Mouse (Mus musculus): Measurements from ENCODE around the gene Asap3. TPM values are rescaled to one million over a fixed set of nuclear protein-coding genes. Genes with fewer than 3 reads are reported as not detected.

The Asap3 gene
- 11.6 and 11.8 TPM in 2 replicates for polyA plus RNA-seq (2016; fragmentation: Nextera tagmentation; extraction: Ambion mirVana)

DNA sequence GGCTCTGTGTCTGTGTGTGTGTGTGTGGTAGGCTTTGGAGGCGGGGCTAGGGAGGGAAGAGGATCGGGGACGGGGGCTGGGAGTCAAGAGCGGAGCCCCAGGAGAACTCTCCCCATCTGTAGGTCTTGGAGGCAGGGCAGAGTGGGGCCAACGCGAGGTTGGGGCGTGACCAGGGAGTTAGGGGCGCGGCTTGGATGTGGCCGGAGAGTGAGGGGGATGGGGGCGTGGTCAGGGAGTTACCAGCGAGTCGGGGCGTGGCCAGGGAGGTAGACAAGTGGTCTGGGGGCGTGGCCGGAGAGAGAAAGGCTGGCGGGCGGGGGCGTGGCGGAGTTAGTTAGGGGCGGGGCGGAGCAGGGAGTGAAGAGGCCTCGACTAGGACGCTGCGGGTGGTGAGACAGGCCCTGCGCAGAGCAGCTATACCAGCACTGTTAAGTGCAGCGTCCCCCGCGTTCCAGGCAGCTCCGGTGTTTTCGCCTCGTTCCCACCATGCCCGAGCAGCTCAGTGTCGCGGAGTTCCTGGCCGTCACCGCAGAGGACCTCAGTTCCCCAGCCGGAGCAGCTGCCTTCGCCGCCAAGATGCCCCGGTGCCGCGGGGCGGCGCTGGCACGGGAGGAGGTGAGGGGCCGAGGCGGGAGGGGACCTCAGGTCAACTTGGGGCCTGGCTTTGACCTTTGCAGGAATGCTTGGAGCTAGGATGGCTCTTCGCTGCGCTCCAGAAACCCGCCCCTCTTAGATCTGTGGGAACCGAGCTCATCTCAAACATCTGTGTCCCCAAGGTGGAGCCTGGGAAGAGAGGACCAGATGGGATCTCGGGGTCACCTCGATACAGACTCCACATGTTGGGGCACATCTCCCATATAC, at the start of gene Asap3:
Gene Asap3, plus strand, starts transcription at position 333 of the 861 bp plus-strand sequence.
- peaks cover 12% of the 10 kb centered on the region for H3K4me1 ChIP-seq
- ATAC-seq (ENCODE audit: low FRiP score) = peak; percentile 91
- H3K9me3 ChIP-seq (replicated peaks) = no peaks in the 10 kb centered on the region
- peak within 1 kb of the TSS; percentile 69 for H3K27ac ChIP-seq
- peaks cover 10% of the 10 kb centered on the region; the same call in 1 of the 2 replicates for H3K27me3 ChIP-seq
- no peaks in the 10 kb centered on the region for H3K36me3 ChIP-seq
- peak within 1 kb of the TSS; percentile 60 for H3K4me3 ChIP-seq
- under 1% methylated on average over 53 of the region's 54 CpGs for WGBS
- peak within 1 kb of the TSS; percentile 79 for H3K9ac ChIP-seq
- H3K4me2 ChIP-seq (replicated peaks) = peak within 1 kb of the TSS; percentile 96

DNA sequence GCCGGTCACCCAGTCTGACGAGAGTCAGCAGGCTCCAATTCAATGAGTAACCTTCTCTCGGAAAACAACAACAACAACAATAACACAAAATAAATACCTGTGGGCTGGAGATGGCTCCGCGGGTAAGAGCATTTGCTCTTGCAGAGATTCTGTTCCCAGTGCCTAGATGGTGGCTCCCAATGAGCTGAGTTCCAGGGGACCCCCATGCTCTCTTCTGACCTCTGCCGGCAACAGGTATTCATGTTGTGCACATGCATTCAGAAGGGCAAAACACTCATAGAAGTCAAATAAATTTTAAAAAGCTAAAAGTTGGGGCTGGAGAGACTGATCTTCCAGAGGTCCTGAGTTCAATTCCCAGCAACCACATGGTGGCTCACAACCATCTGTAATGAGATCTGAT, 47.7 kb upstream of the Asap3 start:
- Histone ChIP-seq H3K4me1 (peaks cover 13% of the 10 kb centered on the region), H3K4me3 (no peak overlapping the region), H3K27ac (no peak overlapping the region), H3K9ac (no peak overlapping the region), H3K36me3 (no peaks in the 10 kb centered on the region), H3K27me3 (no peaks in the 10 kb centered on the region), H3K9me3 (replicated peaks) (no peaks in the 10 kb centered on the region), H3K4me2 (replicated peaks) (no peak overlapping the region)
- 75% methylated on average over 6 of the region's 6 CpGs for WGBS
- no peak for ATAC-seq (ENCODE audit: low FRiP score)

DNA sequence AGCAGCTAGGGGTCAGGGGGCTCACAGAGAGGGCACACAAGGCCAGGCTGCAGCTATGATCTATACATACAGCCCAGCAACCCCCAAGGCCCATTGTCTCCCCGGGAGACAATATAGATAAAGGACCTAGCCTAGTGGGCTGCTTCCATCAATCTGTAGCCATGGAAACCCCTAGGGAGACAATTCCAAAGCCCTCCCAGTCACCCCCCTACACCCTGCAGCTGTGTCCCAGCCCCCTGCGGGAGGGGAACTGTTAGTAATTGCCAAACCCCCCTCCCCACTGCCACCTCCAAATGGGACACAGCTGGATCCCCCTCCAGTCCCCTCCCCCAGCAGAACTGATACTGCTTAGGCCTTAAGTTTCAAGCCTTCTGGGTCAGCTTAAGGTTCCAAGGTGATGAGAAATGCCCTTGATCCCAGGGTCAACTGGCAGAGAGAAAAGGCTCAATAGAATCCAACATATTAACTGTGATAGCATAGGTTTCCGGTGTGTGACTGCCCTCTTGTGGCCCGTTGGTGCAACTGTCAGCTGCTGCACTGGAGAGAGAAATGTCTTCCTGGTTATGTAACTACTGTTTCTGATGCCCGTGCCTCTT, 46.3 kb upstream of the Asap3 start:
- Histone ChIP-seq H3K27ac (peak overlapping the region; percentile 72), H3K9ac (no peak overlapping the region), H3K4me2 (replicated peaks) (0 out of 2 replicates have a peak overlapping the region, but pooled peaks have one; percentile 2), H3K4me1 (peaks cover 13% of the 10 kb centered on the region), H3K9me3 (replicated peaks) (no peaks in the 10 kb centered on the region), H3K4me3 (no peak overlapping the region), H3K27me3 (no peaks in the 10 kb centered on the region), H3K36me3 (no peaks in the 10 kb centered on the region)
- peak; percentile 76 for ATAC-seq (ENCODE audit: low FRiP score)
- 4% methylated on average over 5 of the region's 5 CpGs for WGBS

DNA sequence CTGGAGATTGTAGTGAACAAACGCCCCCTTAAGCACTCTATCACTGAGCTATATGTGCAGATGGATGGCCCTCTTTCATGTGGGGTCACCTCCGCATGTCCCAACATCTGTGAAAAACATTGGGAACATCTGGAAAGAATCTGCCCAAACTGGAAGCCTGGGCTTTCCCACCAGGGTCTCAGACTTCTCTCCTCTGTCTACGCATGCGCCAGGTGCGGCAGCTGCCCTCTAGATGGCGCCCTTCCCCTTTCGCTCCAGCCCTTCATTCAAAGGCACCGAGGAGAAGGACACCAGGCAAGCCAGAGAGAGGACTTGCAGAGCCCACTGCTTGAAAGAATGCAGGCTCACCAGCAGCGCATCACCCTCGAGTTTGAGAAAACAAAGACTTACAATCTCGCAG, 42.7 kb upstream of the Asap3 start:
- no peak overlapping the region for H3K9ac ChIP-seq
- H3K4me1 ChIP-seq = peaks cover 13% of the 10 kb centered on the region
- H3K9me3 ChIP-seq (replicated peaks) = no peaks in the 10 kb centered on the region
- WGBS = 3% methylated on average over 11 of the region's 11 CpGs
- no peaks in the 10 kb centered on the region for H3K27me3 ChIP-seq
- ATAC-seq (ENCODE audit: low FRiP score) = peak; percentile 38; the same call in 1 of the 2 replicates
- no peak overlapping the region for H3K27ac ChIP-seq
- H3K36me3 ChIP-seq = no peaks in the 10 kb centered on the region
- H3K4me3 ChIP-seq = no peak overlapping the region
- H3K4me2 ChIP-seq (replicated peaks) = no peak overlapping the region

DNA sequence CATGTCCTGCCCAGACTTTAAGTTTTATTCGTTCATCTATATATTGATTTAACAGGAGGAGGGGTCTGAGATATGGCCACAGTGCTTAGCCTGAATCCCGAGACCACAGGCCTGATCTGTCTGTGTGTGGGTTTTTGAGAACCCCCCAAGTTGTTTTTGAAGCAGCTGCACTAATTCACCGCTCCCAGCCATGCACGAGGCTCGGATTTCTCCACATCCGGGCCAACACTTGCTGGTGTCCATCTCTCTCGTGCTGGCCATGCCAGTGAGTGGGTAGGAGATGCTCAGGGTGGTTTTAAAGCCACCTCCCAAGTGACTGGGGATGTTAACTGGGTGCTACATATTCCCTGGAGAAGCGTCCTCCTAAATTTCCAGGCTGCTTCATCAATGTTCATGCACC, 41.2 kb upstream of the Asap3 start:
- Histone ChIP-seq H3K4me3 (no peak overlapping the region), H3K4me1 (peaks cover 5% of the 10 kb centered on the region), H3K27ac (no peak overlapping the region), H3K9me3 (replicated peaks) (no peaks in the 10 kb centered on the region), H3K4me2 (replicated peaks) (no peak overlapping the region), H3K36me3 (no peaks in the 10 kb centered on the region), H3K27me3 (no peaks in the 10 kb centered on the region), H3K9ac (no peak overlapping the region)
- 79% methylated on average over 8 of the region's 8 CpGs for WGBS
- ATAC-seq (ENCODE audit: low FRiP score) = no peak

DNA sequence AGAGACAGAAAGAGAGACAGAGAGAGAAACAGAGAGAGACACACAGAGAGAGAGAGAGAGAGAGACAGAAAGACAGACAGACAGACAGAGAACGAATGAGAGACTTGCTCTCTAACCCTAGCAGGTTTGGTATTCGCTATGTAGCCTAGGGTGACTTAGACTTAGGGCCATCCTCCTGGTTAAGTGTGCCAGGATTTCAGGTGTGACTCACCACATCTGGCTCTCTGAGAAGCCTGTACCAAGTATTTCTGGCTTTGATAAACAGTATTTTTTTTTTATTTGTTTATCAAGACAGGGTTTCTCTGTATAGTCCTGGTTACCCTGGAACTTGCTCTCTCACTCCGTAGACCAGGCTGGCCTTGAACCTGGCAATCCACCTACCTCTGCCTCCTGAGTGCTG, 38.5 kb upstream of the Asap3 start:
- Histone ChIP-seq H3K4me2 (replicated peaks) (no peak overlapping the region), H3K36me3 (no peaks in the 10 kb centered on the region), H3K9ac (no peak overlapping the region), H3K9me3 (replicated peaks) (no peaks in the 10 kb centered on the region), H3K27ac (no peak overlapping the region), H3K4me1 (peaks cover 4% of the 10 kb centered on the region), H3K27me3 (no peaks in the 10 kb centered on the region), H3K4me3 (no peak overlapping the region)
- no peak for ATAC-seq (ENCODE audit: low FRiP score)
- WGBS = 78% methylated on average over 3 of the region's 3 CpGs

DNA sequence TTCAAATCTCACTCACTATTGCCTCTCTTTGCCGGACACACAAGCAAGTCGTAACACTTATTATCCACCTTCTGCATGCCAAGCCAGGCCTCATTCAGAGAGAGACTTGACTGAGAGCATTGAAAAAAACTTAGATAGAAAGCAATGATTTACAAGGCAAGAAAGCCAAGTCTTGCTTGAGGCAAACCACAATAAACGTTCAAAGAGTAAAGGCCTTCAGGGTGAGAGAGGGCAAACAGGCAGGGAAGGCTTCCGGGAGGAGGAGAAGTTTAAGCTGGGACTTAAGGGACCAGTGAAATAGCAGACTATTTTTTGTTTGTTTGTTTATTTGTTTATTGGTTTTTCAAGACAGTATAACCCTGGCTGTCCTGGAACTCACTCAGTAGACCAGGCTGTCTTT, 35.8 kb upstream of the Asap3 start:
- H3K9ac ChIP-seq = no peak overlapping the region
- H3K4me1 ChIP-seq = peaks cover 27% of the 10 kb centered on the region
- no peaks in the 10 kb centered on the region; the same call in 1 of the 2 replicates for H3K27me3 ChIP-seq
- 83% methylated on average over 4 of the region's 4 CpGs for WGBS
- no peak overlapping the region for H3K27ac ChIP-seq
- no peaks in the 10 kb centered on the region for H3K36me3 ChIP-seq
- no peaks in the 10 kb centered on the region for H3K9me3 ChIP-seq (replicated peaks)
- H3K4me2 ChIP-seq (replicated peaks) = no peak overlapping the region
- ATAC-seq (ENCODE audit: low FRiP score) = no peak
- H3K4me3 ChIP-seq = no peak overlapping the region

DNA sequence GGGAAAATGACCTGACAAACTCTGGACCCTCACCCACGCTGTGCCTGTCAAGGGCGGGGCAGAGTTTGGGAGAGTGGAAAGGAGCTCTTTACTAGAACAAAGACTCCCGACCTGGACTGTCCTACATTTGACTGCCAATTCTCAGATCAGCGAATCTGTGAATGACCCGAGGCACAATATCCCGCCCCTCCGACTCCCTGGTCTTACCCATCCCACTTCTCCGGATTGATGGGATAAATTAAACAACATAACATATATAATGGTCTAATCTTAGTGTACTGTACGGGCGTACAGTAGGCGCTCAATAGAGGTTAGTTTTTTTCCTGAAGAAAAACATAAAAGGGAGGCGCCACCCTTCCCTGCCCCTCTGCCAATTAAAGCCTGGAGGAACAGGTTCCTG, 34.7 kb upstream of the Asap3 start:
- ATAC-seq (ENCODE audit: low FRiP score) = no peak; the same call in 1 of the 2 replicates
- no peak overlapping the region for H3K27ac ChIP-seq

DNA sequence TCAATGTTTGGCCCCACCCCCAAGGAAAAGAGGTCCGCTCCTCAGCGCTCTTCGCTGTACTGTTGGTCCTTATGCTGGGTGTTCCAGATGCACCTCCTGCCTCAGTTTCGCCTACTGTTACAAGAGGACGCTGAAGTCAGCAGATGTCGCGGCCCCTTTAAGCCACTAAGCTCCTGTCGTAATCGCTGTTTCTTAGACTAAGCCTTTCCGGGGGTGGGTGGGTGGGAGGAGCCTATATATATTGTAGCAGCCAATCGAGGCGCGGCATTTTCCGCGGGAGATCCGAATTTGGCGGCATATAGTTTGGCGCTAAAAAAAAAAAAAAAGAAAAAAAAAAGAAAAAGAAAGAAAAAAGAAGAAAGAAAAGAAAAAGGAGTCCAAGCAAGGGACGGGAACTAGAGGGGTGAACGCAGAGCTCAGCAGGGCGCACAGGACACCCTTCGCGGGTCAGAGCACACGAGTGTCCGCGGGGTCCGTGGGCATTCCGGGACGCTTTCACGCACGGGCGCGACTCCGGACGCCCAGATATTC, 34.1 kb upstream of the Asap3 start, which contains the start of gene E2f2:
Gene E2f2, plus strand, starts transcription at position 384 of the 531 bp plus-strand sequence.
- Histone ChIP-seq H3K9ac (peak within 1 kb of the TSS; percentile 74), H3K36me3 (no peaks in the 10 kb centered on the region), H3K9me3 (replicated peaks) (no peaks in the 10 kb centered on the region), H3K4me2 (replicated peaks) (peak within 1 kb of the TSS; percentile 100), H3K27ac (peak within 1 kb of the TSS; percentile 7; the same call in 1 of the 2 replicates), H3K4me1 (peaks cover 39% of the 10 kb centered on the region), H3K27me3 (no peaks in the 10 kb centered on the region; the same call in 1 of the 2 replicates), H3K4me3 (peak within 1 kb of the TSS; percentile 68)
- under 1% methylated on average over 35 of the region's 35 CpGs for WGBS
- ATAC-seq (ENCODE audit: low FRiP score) = peak; percentile 59

More for the DNA sequence above, 34.7 kb upstream of the Asap3 start:
- Histone ChIP-seq H3K4me3 (peak overlapping the region; percentile 68), H3K4me2 (replicated peaks) (peak overlapping the region; percentile 100), H3K27me3 (no peaks in the 10 kb centered on the region; the same call in 1 of the 2 replicates), H3K9ac (peak overlapping the region; percentile 63; the same call in 1 of the 2 replicates), H3K4me1 (peaks cover 33% of the 10 kb centered on the region), H3K36me3 (no peaks in the 10 kb centered on the region), H3K9me3 (replicated peaks) (no peaks in the 10 kb centered on the region)
- WGBS = 20% methylated on average over 12 of the region's 12 CpGs

DNA sequence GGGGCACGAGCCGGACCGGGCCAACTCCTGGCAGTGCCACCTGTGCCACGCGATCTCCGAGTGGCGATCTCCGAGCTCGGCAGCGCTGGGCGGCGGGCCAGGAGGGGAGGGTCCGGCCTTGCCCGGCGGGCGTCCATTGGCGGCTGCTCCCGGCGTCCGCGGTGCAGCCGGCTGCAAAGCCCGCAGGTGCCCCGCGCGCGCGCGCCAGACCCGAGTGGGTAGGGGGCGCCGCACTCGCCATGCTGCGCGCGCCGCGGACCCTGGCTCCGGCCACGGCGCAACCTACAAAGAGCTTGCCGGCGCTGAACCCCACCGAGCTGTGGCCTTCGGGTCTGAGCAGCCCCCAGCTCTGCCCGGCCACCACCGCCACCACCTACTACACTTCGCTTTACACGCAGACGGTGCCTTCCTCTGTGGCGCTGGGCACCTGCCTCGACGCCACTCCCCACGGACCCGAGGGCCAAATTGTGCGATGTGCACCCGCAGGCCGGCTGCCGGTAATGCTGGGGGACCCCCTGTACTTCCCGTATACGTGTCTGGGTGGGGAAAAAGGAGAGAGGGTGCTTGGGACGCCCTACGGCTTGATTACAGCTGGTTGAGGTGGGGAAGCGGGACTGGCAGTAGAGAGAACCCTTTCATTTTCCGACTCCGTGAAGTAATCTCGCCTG, 33.5 kb upstream of the Asap3 start:
- under 1% methylated on average over 56 of the region's 67 CpGs for WGBS
- peak overlapping the region; percentile 7; the same call in 1 of the 2 replicates for H3K27ac ChIP-seq
- H3K9ac ChIP-seq = peak overlapping the region; percentile 74
- peaks cover 45% of the 10 kb centered on the region for H3K4me1 ChIP-seq
- H3K9me3 ChIP-seq (replicated peaks) = no peaks in the 10 kb centered on the region
- peak overlapping the region; percentile 100 for H3K4me2 ChIP-seq (replicated peaks)
- H3K4me3 ChIP-seq = peak overlapping the region; percentile 68
- H3K36me3 ChIP-seq = no peaks in the 10 kb centered on the region
- no peaks in the 10 kb centered on the region; the same call in 1 of the 2 replicates for H3K27me3 ChIP-seq
- no peak for ATAC-seq (ENCODE audit: low FRiP score)

DNA sequence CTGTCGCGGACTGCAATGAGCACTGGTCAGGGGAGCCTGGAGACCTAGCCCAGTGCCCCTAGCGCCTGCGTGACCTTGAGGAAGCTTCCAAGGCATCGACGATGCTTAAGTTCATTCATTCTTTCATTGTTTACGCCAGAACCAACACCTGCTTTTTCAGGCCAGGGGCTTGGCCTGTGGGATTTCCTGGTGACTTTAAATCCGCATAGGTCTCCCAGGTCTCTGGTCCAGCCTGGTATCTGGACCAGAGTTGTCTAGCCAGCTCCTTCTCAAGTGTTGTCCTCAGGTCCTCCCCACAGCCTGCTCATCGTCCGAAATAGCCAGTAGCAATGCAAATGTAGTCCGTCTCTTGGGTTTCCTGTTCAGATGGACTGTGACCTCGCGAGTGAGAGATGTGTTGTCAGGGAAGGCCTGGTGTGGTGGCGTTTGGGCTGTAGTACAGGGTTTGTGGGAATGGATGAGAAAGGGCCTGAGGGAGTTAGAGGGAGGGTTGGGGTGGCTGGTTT, 32.9 kb upstream of the Asap3 start:
- H3K27ac ChIP-seq = peak overlapping the region; percentile 7; the same call in 1 of the 2 replicates
- peaks cover 50% of the 10 kb centered on the region for H3K4me1 ChIP-seq
- H3K4me2 ChIP-seq (replicated peaks) = peak overlapping the region; percentile 100
- peak overlapping the region; percentile 74 for H3K9ac ChIP-seq
- ATAC-seq (ENCODE audit: low FRiP score) = no peak
- H3K9me3 ChIP-seq (replicated peaks) = no peaks in the 10 kb centered on the region
- H3K27me3 ChIP-seq = no peaks in the 10 kb centered on the region; the same call in 1 of the 2 replicates
- peak overlapping the region; percentile 68 for H3K4me3 ChIP-seq
- 4% methylated on average over 14 of the region's 14 CpGs for WGBS
- H3K36me3 ChIP-seq = no peaks in the 10 kb centered on the region

Measured in hindbrain, embryonic 12.5 days (tissue).